Mouse (Mus musculus) ES-E14 (cell line): ENCODE data around the gene 1700022I11Rik. TPM values are rescaled to one million over a fixed set of nuclear protein-coding genes. Genes with fewer than 3 reads are reported as not detected.

Source experiments
- DNase-seq: peaks from one replicate; pipeline ENCODE4 v3.0.0-alpha.2; 2013; ENCODE audit warnings: low read depth, low spot score
- H3K27ac ChIP-seq: 2 replicates; pipeline ENCODE4 v1.5.1; 2012; ENCODE audit warnings: low read depth, mild to moderate bottlenecking, low read length, moderate library complexity, mixed read lengths; ENCODE audit not compliant: poor library complexity, insufficient read depth, severe bottlenecking
- H3K36me3 ChIP-seq: 2 replicates; pipeline ENCODE4 v1.6.1; 2012; ENCODE audit warnings: mild to moderate bottlenecking, low read length, moderate library complexity, mixed read lengths; ENCODE audit not compliant: control insufficient read depth, poor library complexity, insufficient read depth, severe bottlenecking
- H3K4me1 ChIP-seq, 2 experiments: fragments of 150-350 bp in 1 of 2; sonication (generic) in 1 of 2; 2 replicates each; pipeline ENCODE4 v1.6.1; 2012; ENCODE audit warnings: low read length in 2 of 2, mild to moderate bottlenecking in 1 of 2, mixed read lengths in 1 of 2; ENCODE audit not compliant: control insufficient read depth in 2 of 2, insufficient read depth in 2 of 2, poor library complexity in 1 of 2
- H3K4me3 ChIP-seq, 2 experiments: fragments of 150-350 bp in 1 of 2; sonication (generic) in 1 of 2; 2 replicates each; pipeline ENCODE4 v1.5.1; 2012; ENCODE audit warnings: low read length in 2 of 2, low read depth in 1 of 2, mild to moderate bottlenecking in 1 of 2, mixed read lengths in 1 of 2; ENCODE audit not compliant: insufficient read depth in 1 of 2, poor library complexity in 1 of 2, severe bottlenecking in 1 of 2
- H3K9ac ChIP-seq: 2 replicates; pipeline ENCODE4 v1.6.1; 2012; ENCODE audit warnings: low read depth, mild to moderate bottlenecking, low read length, mixed read lengths; ENCODE audit not compliant: poor library complexity, insufficient read depth, severe bottlenecking
- H3K9me3 ChIP-seq: fragments of 150-350 bp; sonication (generic); 2 replicates; pipeline ENCODE4 v1.6.1; 2012; ENCODE audit warnings: low read depth, mild to moderate bottlenecking, low read length; ENCODE audit not compliant: control insufficient read depth, insufficient read depth
- CHD2 ChIP-seq: IDR thresholded peaks from 2 replicates; pipeline ENCODE4 v1.6.1; 2014; ENCODE audit warnings: mild to moderate bottlenecking, low read depth, low read length, inconsistent platforms
- HCFC1 ChIP-seq: IDR thresholded peaks from 2 replicates; pipeline ENCODE4 v1.6.1; 2012; ENCODE audit warnings: low read length, inconsistent platforms, borderline replicate concordance; ENCODE audit not compliant: insufficient read depth
- MAFK ChIP-seq: IDR thresholded peaks from 2 replicates; pipeline ENCODE4 v1.6.1; 2014; ENCODE audit warnings: mild to moderate bottlenecking, low read depth, low read length, inconsistent platforms; ENCODE audit not compliant: insufficient read depth
- ZC3H11A ChIP-seq: IDR thresholded peaks from 2 replicates; pipeline ENCODE4 v1.6.1; 2012; ENCODE audit warnings: low read depth, mild to moderate bottlenecking, inconsistent platforms, low read length, borderline replicate concordance
- ZNF384 ChIP-seq: IDR thresholded peaks from 2 replicates; pipeline ENCODE4 v1.6.1; 2012; ENCODE audit warnings: low read depth, low read length, inconsistent platforms
- in situ Hi-C, 2 experiments: fragments of 600-800 bp; cut with MboI; formaldehyde crosslinking; loops; one replicate each; pipeline ENCODE4 v1.15.1; 2025; ENCODE audit warnings: low sequenced_read_pairs in 2 of 2, inconsistent platforms in 1 of 2; ENCODE audit not compliant: unreplicated experiment in 2 of 2
- total RNA-seq: library from RNA; depleted of rRNA; stranded (reverse); fragments of 300-350 nt; gene quantifications from 2 replicates; pipeline ENCODE4 v1.2.3, GENCODE M21; 2012

1700022I11Rik gene
- total RNA-seq, 1 experiment: 0.58 TPM

DNA sequence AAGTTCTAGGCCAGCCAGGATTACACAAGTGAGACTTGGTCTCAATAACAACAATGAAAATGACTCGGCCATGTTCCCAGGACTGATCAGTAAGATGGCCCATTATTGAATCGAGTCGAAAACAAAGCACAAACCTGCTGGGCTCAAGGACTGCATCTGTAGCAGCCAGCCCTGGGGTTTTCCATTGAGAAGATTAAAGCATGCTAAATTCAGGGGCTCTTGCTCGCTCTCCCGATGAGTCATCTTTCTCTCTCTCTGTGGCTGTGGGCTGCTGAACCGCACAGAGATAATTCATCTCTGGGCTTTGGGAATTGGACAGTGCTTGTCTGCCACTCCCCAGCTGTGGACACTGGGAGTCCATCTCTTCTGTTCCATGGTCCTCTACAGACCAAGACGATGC is 28.0 kb upstream of the 1700022I11Rik start:
- H3K4me1 ChIP-seq: peaks cover 0 to 5% of the 10 kb centered on the region in 2 experiments; a peak in 1 of 4 replicates
- TF ChIP-seq ZC3H11A: no peak
- TF ChIP-seq CHD2: no peak
- no peak for TF ChIP-seq MAFK
- TF ChIP-seq HCFC1: no peak
- no peaks in the 10 kb centered on the region for H3K36me3 ChIP-seq
- H3K9me3 ChIP-seq: no peaks in the 10 kb centered on the region
- H3K9ac ChIP-seq: no peak overlapping the region
- H3K27ac ChIP-seq: no peak overlapping the region
- no peak overlapping the region for H3K4me3 ChIP-seq
- in situ Hi-C loops: no loop called here
- no peak for DNase-seq

DNA sequence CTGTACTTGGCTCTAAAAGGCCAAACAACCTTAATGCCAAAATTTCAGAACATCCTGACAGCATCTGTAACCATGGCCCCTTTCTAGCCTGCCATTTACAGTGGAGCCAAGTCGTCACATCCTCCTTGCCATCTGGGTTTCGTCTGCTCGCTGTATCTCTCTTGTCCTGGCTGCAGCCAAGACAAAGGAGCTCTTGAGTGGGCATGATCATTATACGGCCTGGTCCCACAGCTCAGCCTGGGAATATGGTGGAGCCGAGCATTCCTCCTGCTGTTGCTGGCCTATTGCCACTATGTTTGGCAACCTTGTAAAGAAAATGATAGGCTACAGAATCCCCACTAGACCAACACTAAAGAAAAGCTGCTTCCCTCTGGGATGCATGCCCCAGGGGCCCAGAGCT is 26.1 kb upstream of the 1700022I11Rik start:
- Histone ChIP-seq H3K9ac (no peak overlapping the region), H3K4me1 (no peaks in the 10 kb centered on the region), H3K9me3 (no peaks in the 10 kb centered on the region), H3K27ac (no peak overlapping the region), H3K36me3 (no peaks in the 10 kb centered on the region), H3K4me3 (no peak overlapping the region)
- TF ChIP-seq CHD2 (no peak), HCFC1 (no peak), ZC3H11A (no peak), ZNF384 (no peak), MAFK (no peak)
- DNase-seq: no peak
- in situ Hi-C loops: no loop called here

DNA sequence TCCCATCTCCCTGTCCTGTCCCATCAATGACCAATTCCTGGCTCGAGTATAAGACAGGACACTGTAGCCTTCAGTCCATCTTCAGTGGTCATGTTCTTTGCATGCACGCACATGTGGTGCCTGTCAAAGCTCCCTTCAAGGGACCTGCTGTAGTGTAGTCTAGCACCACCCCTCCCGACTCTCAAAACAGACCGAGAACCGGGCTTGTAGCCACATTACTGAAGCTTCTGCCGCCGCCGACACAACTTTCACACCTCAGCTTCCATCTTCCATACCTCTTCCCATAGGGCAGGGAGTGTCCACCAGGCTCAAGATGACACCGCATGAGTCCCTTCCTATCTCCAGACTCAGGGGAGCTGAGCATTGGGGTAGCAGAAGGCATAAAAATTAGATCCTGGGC is 25.2 kb upstream of the 1700022I11Rik start:
- H3K4me3 ChIP-seq: no peak overlapping the region

DNA sequence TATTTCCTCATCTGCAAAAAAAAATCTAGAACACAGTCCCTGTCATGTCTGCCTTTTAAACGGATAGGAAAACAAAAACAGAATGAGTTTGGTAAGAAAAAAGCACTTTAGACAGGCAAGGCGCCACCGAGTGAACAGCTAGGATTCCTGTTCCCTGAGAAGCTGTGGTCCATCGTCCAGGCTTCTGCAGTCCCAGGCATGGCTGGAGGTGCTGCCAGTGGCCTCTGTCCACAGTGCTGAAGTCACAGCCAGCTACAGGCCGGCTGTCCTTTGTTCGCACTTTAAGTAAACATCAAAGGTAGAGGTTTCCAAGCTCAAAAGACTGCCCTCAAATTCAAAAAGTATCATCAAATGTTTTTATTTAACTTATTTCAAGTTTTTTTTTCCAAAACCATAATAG is 24.4 kb upstream of the 1700022I11Rik start:
- TF ChIP-seq ZNF384: no peak
- TF ChIP-seq ZC3H11A: no peak
- TF ChIP-seq HCFC1: no peak
- no peak for TF ChIP-seq CHD2
- TF ChIP-seq MAFK: no peak
- no peak overlapping the region for H3K27ac ChIP-seq
- no peak overlapping the region for H3K4me3 ChIP-seq
- no peaks in the 10 kb centered on the region for H3K9me3 ChIP-seq
- in situ Hi-C loops: no loop called here
- no peak for DNase-seq
- 0 out of 4 replicates have a peak, but pooled peaks cover 0 to 2% of the 10 kb centered on the region in 2 experiments for H3K4me1 ChIP-seq
- H3K36me3 ChIP-seq: no peaks in the 10 kb centered on the region
- H3K9ac ChIP-seq: no peak overlapping the region

More for the DNA sequence above, 25.2 kb upstream of the 1700022I11Rik start:
- DNase-seq: no peak
- 0 out of 4 replicates have a peak, but pooled peaks cover 0 to 1% of the 10 kb centered on the region in 2 experiments for H3K4me1 ChIP-seq
- in situ Hi-C loops: no loop called here
- H3K9ac ChIP-seq: no peak overlapping the region
- no peak overlapping the region for H3K27ac ChIP-seq
- no peaks in the 10 kb centered on the region for H3K9me3 ChIP-seq
- TF ChIP-seq ZNF384: no peak
- TF ChIP-seq ZC3H11A: no peak
- no peak for TF ChIP-seq HCFC1
- no peak for TF ChIP-seq MAFK
- TF ChIP-seq CHD2: no peak
- no peaks in the 10 kb centered on the region for H3K36me3 ChIP-seq

DNA sequence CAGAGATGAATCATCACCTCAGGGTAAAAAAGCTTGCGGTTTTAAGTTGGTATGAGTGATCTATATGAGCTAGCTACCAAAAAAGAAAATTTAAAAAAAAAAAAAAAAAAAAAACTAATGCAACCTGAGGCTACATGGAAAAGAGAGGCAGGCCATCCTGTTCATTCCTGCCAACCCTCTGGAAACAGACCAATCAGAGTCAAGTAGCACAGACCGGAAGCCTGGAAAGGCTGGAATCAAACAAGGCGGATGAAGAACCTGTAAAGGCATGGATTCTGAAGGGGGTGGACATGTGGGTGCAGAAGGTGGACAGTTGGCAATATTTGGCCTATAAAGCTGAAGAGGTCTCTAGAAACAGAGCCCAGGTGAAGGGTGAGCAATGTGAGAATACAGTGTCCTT is 24.0 kb upstream of the 1700022I11Rik start:
- TF ChIP-seq ZNF384 (no peak), MAFK (no peak), CHD2 (no peak), HCFC1 (no peak), ZC3H11A (no peak)
- Histone ChIP-seq H3K4me3 (no peak overlapping the region), H3K36me3 (no peaks in the 10 kb centered on the region), H3K4me1 (peaks cover 0 to 2% of the 10 kb centered on the region in 2 experiments; a peak in 1 of 4 replicates), H3K9me3 (no peaks in the 10 kb centered on the region), H3K9ac (no peak overlapping the region), H3K27ac (no peak overlapping the region)
- DNase-seq: no peak
- in situ Hi-C loops: no loop called here
